Mouse (Mus musculus) hindbrain, embryonic 11.5 days (tissue): ENCODE measurements around the gene Thsd7b. TPM values are rescaled to one million over a fixed set of nuclear protein-coding genes. Genes with fewer than 3 reads are reported as not detected.

Experiments
- ATAC-seq: fragments of 200-750 bp; cut with Nextera tagmentation; 2 replicates; pipeline ENCODE4 v1.8.0; 2017; ENCODE audit warnings: mild to moderate bottlenecking, moderate TSS enrichment, moderate library complexity; ENCODE audit not compliant: low FRiP score
- DNase-seq: peaks from one replicate; pipeline ENCODE4 v3.0.0-alpha.2; 2015; ENCODE audit warnings: low spot score
- H3K27ac ChIP-seq: fragments of 300-500 bp; sonication (generic); 2 replicates; pipeline ENCODE4 v1.5.1; 2014; ENCODE audit warnings: mild to moderate bottlenecking, low read depth, low read length
- H3K27me3 ChIP-seq: fragments of 300-500 bp; sonication (generic); 2 replicates; pipeline ENCODE4 v1.6.1; 2014; ENCODE audit warnings: mild to moderate bottlenecking, low read length, moderate library complexity, mixed read lengths; ENCODE audit not compliant: control insufficient read depth, insufficient read depth
- H3K36me3 ChIP-seq: fragments of 300-500 bp; sonication (generic); 2 replicates; pipeline ENCODE4 v1.6.1; 2014; ENCODE audit warnings: mild to moderate bottlenecking, low read length, moderate library complexity, mixed read lengths; ENCODE audit not compliant: control insufficient read depth, insufficient read depth
- H3K4me1 ChIP-seq: fragments of 300-500 bp; sonication (generic); replicated peaks from 2 replicates; pipeline ENCODE4 v1.6.1; 2014; ENCODE audit warnings: low read length, mixed read lengths; ENCODE audit not compliant: control insufficient read depth, insufficient read depth
- H3K4me2 ChIP-seq: fragments of 300-500 bp; sonication (generic); replicated peaks from 2 replicates; pipeline ENCODE4 v1.6.1; 2014; ENCODE audit warnings: mild to moderate bottlenecking, low read depth, low read length
- H3K4me3 ChIP-seq: fragments of 300-500 bp; sonication (generic); 2 replicates; pipeline ENCODE4 v1.5.1; 2014; ENCODE audit warnings: low read depth, low read length
- H3K9ac ChIP-seq: fragments of 300-500 bp; sonication (generic); 2 replicates; pipeline ENCODE4 v1.6.1; 2014; ENCODE audit warnings: low read depth, low read length
- H3K9me3 ChIP-seq: fragments of 300-500 bp; sonication (generic); 2 replicates; pipeline ENCODE4 v1.6.1; 2016; ENCODE audit warnings: low read length; ENCODE audit not compliant: control insufficient read depth
- WGBS: fragments of 180-500 bp; shearing (Covaris S2); extraction: QIAGEN DNeasy Blood & Tissue Kit; methylation state at CpG from one replicate; pipeline ENCODE4 v1.1.7; 2014; 5-methylcytosine and 5-hydroxymethylcytosine counted together
- polyA plus RNA-seq: library from polyadenylated mRNA; unstranded; fragments of >200 nt; fragmentation: Nextera tagmentation; extraction: Ambion mirVana; gene quantifications from 2 replicates; pipeline ENCODE4 v1.2.1, GENCODE M21; 2014

Gene Thsd7b
- polyA plus RNA-seq, 1 experiment from 2014 or later, result 14.0 TPM

DNA sequence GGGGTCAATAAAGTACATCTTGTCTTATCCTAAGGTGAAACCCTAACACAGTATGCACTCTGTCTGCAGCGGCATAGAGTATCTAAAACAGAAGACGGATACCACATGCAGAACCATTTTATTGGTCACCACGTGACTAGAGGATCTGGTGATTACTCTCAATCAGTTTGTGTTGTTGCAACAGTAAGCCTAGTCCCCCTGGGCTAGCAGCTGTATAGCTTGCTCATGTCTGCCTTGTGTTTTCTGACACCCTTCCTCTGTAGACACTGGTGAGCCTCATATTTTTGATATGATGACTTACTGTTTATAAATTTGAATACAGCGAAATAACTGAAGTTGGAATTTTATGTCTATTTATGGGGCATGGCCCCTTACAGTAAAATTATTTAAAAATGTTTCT is 306.9 kb downstream of the Thsd7b start:
- no peaks in the 10 kb centered on the region for H3K36me3 ChIP-seq
- no peaks in the 10 kb centered on the region for H3K27me3 ChIP-seq
- no peak overlapping the region for H3K9ac ChIP-seq
- no peak overlapping the region for H3K4me3 ChIP-seq
- ATAC-seq (no peak), DNase-seq (no peak)
- H3K27ac ChIP-seq, result no peak overlapping the region
- H3K4me1 ChIP-seq, result no peaks in the 10 kb centered on the region
- 87% methylated on average over 4 of the region's 4 CpGs for WGBS
- no peak overlapping the region for H3K4me2 ChIP-seq
- no peaks in the 10 kb centered on the region for H3K9me3 ChIP-seq

DNA sequence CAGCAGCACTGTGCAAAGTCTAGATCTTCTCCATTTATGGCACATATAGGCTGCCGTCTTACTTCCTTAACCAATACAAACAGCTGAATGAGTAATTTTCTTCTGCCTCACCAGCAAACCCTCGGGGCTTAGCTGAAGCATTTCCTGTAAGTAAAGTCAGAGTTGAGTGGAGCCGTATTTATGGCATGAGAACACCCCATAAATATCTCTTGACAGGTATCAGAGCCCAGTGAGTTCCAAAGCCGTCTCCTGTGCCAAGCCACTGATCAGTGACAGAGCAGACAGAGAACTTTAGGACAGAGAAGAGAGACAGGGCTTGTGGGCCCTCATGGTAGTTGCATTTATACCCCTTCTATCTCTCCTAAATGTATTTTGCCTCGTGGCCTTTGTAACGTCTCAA is 313.5 kb downstream of the Thsd7b start:
- H3K4me1 ChIP-seq, result no peaks in the 10 kb centered on the region
- H3K4me3 ChIP-seq, result no peak overlapping the region
- H3K4me2 ChIP-seq, result no peak overlapping the region
- no peaks in the 10 kb centered on the region for H3K9me3 ChIP-seq
- no peaks in the 10 kb centered on the region for H3K27me3 ChIP-seq
- no peaks in the 10 kb centered on the region for H3K36me3 ChIP-seq
- DNase-seq (no peak), ATAC-seq (no peak)
- H3K9ac ChIP-seq, result no peak overlapping the region
- WGBS, result 82% methylated on average over 6 of the region's 6 CpGs
- no peak overlapping the region for H3K27ac ChIP-seq

DNA sequence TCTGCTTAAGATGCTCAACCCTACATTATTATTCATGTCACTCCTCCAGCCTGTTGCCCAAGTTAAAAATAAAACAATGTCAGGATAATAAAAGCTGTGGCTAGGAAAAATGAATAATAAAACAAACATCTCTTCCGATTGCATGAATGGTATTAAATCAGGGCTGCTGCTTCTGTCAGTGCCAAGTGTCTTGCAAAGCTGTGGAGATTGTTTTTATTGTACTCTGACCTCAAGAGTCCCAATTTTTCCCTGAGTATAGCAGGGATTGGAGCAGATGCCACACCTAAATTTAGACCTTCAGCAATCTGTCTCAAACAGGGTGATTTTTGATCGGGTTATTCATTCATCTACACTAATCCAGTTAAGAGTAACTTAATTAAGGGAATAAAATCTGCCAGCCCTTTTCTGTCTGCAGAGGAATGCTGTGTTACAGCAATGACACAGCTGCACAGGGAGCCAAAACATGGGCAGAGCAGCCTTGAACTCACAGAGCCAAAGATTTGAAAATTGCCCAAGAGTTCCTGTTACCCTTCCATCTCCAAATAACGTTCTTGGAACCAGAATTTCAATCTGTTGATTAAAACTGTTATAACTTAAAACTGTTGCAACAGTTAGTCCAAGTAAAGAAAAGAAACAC is 316.4 kb downstream of the Thsd7b start:
- no peak overlapping the region for H3K9ac ChIP-seq
- 83% methylated on average over 3 of the region's 3 CpGs for WGBS
- ATAC-seq, result no peak
- no peak for DNase-seq
- H3K4me2 ChIP-seq, result no peak overlapping the region
- H3K27me3 ChIP-seq, result no peaks in the 10 kb centered on the region
- H3K9me3 ChIP-seq, result no peaks in the 10 kb centered on the region
- no peaks in the 10 kb centered on the region for H3K4me1 ChIP-seq
- no peak overlapping the region for H3K4me3 ChIP-seq
- H3K27ac ChIP-seq, result no peak overlapping the region
- H3K36me3 ChIP-seq, result no peaks in the 10 kb centered on the region

DNA sequence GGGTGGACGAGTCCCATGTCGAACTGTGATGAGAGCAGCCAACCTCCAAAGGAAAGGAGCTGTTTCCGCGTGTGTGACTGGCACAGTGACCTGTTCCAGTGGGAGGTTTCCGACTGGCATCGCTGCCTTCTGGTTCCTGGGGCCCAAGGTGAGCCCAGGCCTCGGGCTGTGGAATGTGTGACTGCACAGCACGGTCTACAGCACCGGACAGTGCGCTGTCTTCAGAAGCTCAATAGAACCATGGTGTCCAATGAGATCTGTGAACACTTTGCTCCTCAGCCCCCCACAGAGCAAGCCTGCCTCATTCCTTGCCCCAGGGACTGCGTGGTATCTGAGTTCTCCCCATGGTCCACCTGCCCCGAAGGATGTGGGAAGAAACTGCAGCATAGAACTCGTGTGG is 322.3 kb downstream of the Thsd7b start:
- Histone ChIP-seq H3K9ac (no peak overlapping the region), H3K36me3 (no peaks in the 10 kb centered on the region), H3K9me3 (no peaks in the 10 kb centered on the region), H3K4me1 (no peaks in the 10 kb centered on the region), H3K4me3 (no peak overlapping the region), H3K27ac (no peak overlapping the region), H3K27me3 (no peaks in the 10 kb centered on the region), H3K4me2 (no peak overlapping the region)
- DNase-seq, result no peak
- 93% methylated on average over 13 of the region's 13 CpGs for WGBS
- ATAC-seq, result peak; percentile 27; the same call in 1 of the 2 replicates

DNA sequence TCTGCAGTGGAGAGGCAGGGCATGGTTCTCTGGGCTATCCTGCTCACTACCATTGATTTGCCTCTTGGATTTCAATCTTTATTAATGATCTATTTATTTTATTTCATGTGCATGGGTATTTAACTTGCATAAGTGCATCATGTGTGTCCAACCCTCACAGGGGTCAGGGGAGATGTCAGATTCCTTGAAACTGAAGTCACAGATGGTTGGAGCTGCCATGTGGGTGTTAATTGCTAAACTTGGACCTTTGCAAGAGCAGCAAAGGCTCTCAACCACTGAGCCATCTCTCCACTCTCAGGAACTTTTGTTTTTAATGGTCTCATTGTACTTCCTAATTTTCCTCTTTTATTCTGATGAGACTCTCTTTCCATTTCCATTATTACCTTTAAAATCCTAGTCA is 327.8 kb downstream of the Thsd7b start:
- Histone ChIP-seq H3K27ac (no peak overlapping the region), H3K4me2 (no peak overlapping the region), H3K9me3 (no peaks in the 10 kb centered on the region), H3K4me3 (no peak overlapping the region), H3K27me3 (no peaks in the 10 kb centered on the region), H3K9ac (no peak overlapping the region), H3K36me3 (no peaks in the 10 kb centered on the region), H3K4me1 (no peaks in the 10 kb centered on the region)
- ATAC-seq (no peak), DNase-seq (no peak)

DNA sequence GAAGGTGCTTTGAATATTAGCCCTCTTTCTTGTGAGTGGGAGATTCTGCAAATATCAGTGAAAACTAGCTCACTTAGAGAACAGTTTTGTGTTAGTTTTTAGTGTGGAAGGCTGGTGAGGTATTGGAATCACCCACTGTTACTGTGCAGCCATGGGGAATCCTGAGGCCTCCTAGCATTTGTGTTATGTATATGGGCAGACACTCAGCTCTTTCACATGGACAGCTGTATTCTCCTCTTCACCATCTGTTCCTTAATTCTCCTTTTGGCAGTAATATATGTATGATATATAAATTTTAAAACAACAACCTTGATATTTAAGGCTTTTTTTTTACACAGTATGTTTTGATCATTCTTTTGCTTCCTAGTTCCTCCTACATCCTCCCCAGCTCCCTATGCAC is 329.2 kb downstream of the Thsd7b start:
- no peak for DNase-seq
- Histone ChIP-seq H3K36me3 (no peaks in the 10 kb centered on the region), H3K9me3 (no peaks in the 10 kb centered on the region), H3K9ac (no peak overlapping the region), H3K4me2 (no peak overlapping the region), H3K4me3 (no peak overlapping the region), H3K27ac (no peak overlapping the region), H3K27me3 (no peaks in the 10 kb centered on the region), H3K4me1 (no peaks in the 10 kb centered on the region)
- ATAC-seq, result no peak

DNA sequence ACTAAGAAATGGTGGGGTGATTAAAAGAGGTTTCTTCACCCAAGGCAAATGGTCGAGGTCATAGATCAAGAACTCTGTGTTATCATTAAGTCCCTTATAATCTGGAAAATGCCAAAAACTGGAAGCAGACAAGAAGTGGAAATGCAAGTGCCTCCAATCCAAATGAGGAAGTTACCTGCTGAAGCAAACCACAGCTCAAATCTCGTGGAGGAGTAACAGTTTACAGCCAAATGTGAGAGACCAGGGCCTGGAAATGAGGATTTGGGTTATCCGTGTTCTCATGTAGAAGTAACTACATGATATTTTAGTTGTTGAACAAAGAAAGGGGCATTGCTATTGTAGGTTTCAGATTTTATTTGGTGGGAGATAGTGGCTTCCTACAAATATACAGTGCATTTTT is 335.3 kb downstream of the Thsd7b start:
- Histone ChIP-seq H3K27ac (no peak overlapping the region), H3K4me3 (no peak overlapping the region), H3K9me3 (no peaks in the 10 kb centered on the region), H3K4me2 (no peak overlapping the region), H3K27me3 (no peaks in the 10 kb centered on the region), H3K36me3 (no peaks in the 10 kb centered on the region), H3K4me1 (no peaks in the 10 kb centered on the region), H3K9ac (no peak overlapping the region)
- WGBS, result 81% methylated on average over 3 of the region's 3 CpGs
- ATAC-seq (no peak), DNase-seq (no peak)

DNA sequence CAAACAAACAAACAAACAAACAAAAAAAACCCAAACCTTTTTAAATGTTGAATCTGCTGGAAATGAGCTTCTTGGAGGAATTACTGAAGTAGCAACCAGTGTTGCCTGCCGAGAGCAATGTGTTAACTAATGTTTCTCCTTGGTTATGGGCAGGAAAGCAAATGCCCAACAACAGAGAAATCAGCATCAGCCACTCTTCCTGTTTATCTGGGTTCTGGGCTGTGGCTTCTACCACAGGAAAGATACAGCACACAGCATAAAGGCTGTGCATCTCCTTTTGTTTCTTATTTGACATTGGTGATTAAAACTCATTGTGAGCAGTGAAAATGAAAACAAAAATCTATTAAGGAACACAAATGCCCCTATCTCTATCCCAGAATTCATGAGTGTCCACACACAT is 343.0 kb downstream of the Thsd7b start:
- WGBS, result 88% methylated on average over 1 of the region's 1 CpGs
- no peak for ATAC-seq
- H3K4me2 ChIP-seq, result no peak overlapping the region

DNA sequence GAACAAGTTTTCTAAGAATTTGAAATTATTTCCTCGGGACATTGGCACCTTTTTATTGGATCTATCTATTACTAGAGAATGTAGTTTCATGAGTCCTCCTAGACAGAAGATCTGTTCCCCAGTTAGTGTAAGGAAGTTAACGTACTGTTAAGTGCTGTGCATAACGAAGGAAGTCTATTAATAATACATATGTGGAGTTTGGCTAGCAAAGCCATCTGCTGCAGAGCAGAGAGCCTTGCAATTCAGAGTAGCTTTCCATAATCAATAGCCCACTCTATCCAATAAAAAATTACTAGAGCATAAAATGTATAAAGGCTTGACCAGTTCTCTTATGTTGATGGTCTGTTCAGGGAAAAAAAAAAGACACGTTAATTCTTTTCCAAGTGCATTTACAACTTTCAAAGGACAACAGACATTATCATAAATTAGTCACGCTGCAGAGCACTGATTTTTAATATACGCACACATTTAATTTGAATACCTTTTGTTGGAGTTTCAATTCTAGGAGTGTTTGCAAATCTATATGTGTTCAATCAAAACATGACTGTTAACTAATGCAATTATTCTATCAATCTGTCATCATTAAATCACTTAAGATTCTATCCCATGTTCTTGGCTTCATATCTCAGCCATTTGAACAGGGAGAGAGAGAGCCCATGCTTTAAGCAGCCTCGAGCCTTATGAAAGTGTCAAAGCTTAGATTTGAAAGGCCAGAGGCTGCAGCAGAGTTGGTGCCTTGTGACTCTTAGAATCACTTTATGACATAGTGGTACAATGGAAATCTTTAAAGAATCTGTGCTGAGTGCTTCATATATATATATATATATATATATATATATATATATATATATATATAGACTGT is 346.6 kb downstream of the Thsd7b start:
- Histone ChIP-seq H3K9ac (no peak overlapping the region), H3K4me2 (no peak overlapping the region), H3K27ac (no peak overlapping the region), H3K36me3 (no peaks in the 10 kb centered on the region), H3K9me3 (no peaks in the 10 kb centered on the region), H3K27me3 (no peaks in the 10 kb centered on the region), H3K4me3 (no peak overlapping the region), H3K4me1 (no peaks in the 10 kb centered on the region)
- 48% methylated on average over 7 of the region's 7 CpGs for WGBS
- ATAC-seq (peak; percentile 56), DNase-seq (peak; percentile 13)

More for the DNA sequence above, 343.0 kb downstream of the Thsd7b start:
- H3K36me3 ChIP-seq, result no peaks in the 10 kb centered on the region
- no peak for DNase-seq
- no peaks in the 10 kb centered on the region for H3K4me1 ChIP-seq
- H3K27ac ChIP-seq, result no peak overlapping the region
- H3K4me3 ChIP-seq, result no peak overlapping the region
- H3K9ac ChIP-seq, result no peak overlapping the region
- H3K9me3 ChIP-seq, result no peaks in the 10 kb centered on the region
- H3K27me3 ChIP-seq, result no peaks in the 10 kb centered on the region
